Mouse (Mus musculus) olfactory bulb, adult 2 months (tissue): ENCODE results near the gene Samsn1.

Experiments used
- CTCF ChIP-seq: fragments of 200-500 bp; IDR thresholded peaks from 2 replicates; pipeline ENCODE4 v1.5.1; 2012; ENCODE audit warnings: low read depth, mild to moderate bottlenecking, low read length, moderate library complexity; ENCODE audit not compliant: insufficient read depth
- POLR2A ChIP-seq: fragments of 200-500 bp; IDR thresholded peaks from 2 replicates; pipeline ENCODE4 v1.6.1; 2012; ENCODE audit warnings: mild to moderate bottlenecking, low read depth, low read length, moderate library complexity; ENCODE audit not compliant: insufficient read depth

GRCm38 (mm10) chr16:75906790-75907189 is 115.3 kb downstream of the Samsn1 start:
- TF ChIP-seq CTCF (no peak), POLR2A (no peak)
